Mouse (Mus musculus): ENCODE data around the gene Rap1gap2. TPM values are rescaled to one million over a fixed set of nuclear protein-coding genes. Genes with fewer than 3 reads are reported as not detected.

Gene Rap1gap2
- polyA plus RNA-seq, 1 experiment from 2014 or later, result 1.6 TPM

Other genes with a start within 250 kb of the Rap1gap2 start
- gene Olfr412, start 248.8 kb downstream of the Rap1gap2 start, polyA plus RNA-seq (2016; fragmentation: Nextera tagmentation; extraction: Ambion mirVana), result not detected in 2 replicates
- gene Ccdc92b, start 8.7 kb upstream of the Rap1gap2 start, polyA plus RNA-seq (2016; fragmentation: Nextera tagmentation; extraction: Ambion mirVana), result 0.61 and 1.2 TPM in 2 replicates
- 24.7 and 26.4 TPM in 2 replicates for gene Cluh, start 38.6 kb upstream of the Rap1gap2 start, polyA plus RNA-seq (2016; fragmentation: Nextera tagmentation; extraction: Ambion mirVana)
- 49.5 and 54.0 TPM in 2 replicates for gene Pafah1b1, start 113.8 kb upstream of the Rap1gap2 start, polyA plus RNA-seq (2016; fragmentation: Nextera tagmentation; extraction: Ambion mirVana)
- gene Mettl16, start 159.9 kb upstream of the Rap1gap2 start, polyA plus RNA-seq (2016; fragmentation: Nextera tagmentation; extraction: Ambion mirVana), result 47.5 and 70.2 TPM in 2 replicates
- gene Mnt, start 220.0 kb upstream of the Rap1gap2 start, polyA plus RNA-seq (2016; fragmentation: Nextera tagmentation; extraction: Ambion mirVana), result 5.4 and 7.4 TPM in 2 replicates

All from hindbrain, embryonic 10.5 days (tissue).